Mouse (Mus musculus) liver, adult (tissue): ENCODE results near the gene Stard13.

Source experiments
- GATA4 ChIP-seq: IDR thresholded peaks from 2 replicates; pipeline ENCODE4 v1.6.1; 2014; ENCODE audit warnings: mild to moderate bottlenecking, low read length; ENCODE audit not compliant: insufficient replicate concordance

Gene Stard13

DNA sequence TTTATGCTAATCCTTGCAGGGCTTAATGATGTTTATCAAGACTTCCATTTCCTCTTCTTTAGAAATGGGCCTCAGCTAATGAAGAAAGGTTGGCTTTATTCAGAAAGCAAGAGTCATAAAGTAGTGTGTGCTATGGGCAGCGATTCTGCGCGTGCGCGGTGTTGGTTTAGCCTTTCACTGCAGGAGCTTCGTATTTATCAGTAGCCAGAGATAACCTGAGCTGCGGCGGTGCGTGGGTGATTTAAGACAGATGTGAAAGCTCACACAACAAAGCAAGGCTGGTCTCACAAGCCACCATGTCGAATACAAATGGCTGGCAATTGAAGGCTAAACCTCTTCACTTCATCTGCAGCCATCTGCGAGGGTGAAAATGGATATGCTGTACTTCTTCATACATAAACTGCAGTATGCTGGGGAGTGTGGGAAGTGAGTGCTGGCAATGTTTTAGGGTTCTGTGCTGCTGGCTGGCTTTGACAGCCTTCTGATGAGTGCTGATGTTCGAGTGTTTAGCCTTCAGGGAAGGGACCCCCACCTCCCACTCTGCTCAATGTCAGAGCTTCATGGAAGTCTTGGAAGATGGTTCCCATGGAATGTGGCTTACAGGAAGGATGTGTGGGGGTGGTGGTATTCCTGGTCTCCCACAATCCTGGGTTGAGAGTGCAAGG lies 177.2 kb downstream of the Stard13 start:
- no peak for TF ChIP-seq GATA4

GRCm38 (mm10) chr5:151055426-151056090 lies 178.1 kb downstream of the Stard13 start:
- TF ChIP-seq GATA4 = no peak

GRCm38 (mm10) chr5:151054743-151055114 lies 178.9 kb downstream of the Stard13 start:
- TF ChIP-seq GATA4 = no peak

DNA sequence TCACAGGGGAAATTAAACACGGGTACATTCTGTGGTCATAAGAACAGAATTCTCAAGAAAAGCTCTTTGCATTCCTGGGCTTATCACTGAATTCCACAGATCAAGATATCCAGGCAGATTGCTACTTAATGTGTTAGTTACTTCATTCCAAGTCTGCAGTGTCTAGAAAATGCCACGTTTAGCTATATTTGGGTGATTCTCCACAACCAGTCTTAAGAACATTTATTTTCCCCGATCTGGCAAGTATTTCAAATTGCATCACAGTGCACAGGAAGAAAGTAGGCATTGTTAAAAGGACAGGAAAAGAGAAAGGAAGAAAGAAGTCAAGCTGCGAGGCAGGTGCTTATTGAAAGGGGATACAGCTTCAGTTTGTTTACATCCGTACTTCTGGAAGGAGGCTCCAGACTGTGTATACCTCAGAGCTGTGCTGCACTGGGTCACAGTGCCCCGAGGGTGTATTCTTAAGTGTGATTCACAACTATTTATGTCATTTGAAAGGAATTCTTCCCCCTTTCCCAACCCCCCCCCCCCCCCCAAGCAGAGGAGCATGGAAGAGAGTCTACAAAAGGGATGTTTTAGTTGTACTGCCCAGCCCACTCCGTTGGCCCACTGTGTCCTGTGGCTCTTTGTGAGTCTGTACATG lies 179.4 kb downstream of the Stard13 start:
- TF ChIP-seq GATA4 = no peak

- TF ChIP-seq GATA4 = no peak
These were observed 180.4 kb downstream of the Stard13 start for GRCm38 (mm10) chr5:151053190-151053589.

DNA sequence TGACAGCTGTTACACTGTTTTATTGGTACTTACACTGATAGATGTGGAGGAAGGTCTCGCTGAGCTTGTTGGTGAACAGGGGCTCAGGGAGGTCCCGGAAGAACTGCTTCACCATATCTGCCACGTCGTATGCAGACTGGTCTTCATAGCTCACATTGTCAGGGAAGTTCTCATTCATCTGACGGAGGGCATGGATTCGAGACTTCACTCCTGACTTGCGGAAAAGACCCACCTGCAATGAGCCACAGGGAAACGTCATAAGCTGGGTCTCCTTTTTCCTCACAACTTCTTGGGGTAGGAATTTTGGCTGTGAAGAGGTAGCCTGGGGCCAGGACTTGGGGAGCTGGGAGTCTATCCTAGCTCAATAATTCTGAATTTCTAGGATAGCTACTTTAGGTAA lies 181.3 kb downstream of the Stard13 start:
- TF ChIP-seq GATA4 = no peak

- TF ChIP-seq GATA4 = no peak
These were observed 186.1 kb downstream of the Stard13 start for GRCm38 (mm10) chr5:151047488-151047887.

GRCm38 (mm10) chr5:151046917-151047316 lies 186.7 kb downstream of the Stard13 start:
- no peak for TF ChIP-seq GATA4

DNA sequence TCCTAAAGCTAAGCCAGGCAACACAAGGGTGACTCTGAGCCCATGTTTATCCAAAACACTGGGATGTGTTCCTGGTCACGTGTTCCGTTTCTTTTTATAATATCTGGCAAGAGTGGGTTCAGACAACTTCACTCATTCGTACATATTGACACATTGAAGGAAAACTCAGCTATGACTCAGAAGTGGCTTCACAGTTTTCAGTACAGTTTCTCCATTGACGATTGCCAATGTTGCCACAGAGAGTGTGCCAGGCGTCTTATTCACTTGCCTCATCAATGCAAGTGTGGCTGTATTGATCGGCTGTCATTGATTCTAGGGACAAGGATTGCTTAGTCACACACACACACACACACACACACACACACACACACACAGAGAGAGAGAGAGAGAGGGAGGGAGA lies 187.5 kb downstream of the Stard13 start:
- no peak for TF ChIP-seq GATA4

- no peak for TF ChIP-seq GATA4
These were observed 190.7 kb downstream of the Stard13 start for GRCm38 (mm10) chr5:151042911-151043310.

GRCm38 (mm10) chr5:151037871-151038270 lies 195.8 kb downstream of the Stard13 start:
- no peak for TF ChIP-seq GATA4

DNA sequence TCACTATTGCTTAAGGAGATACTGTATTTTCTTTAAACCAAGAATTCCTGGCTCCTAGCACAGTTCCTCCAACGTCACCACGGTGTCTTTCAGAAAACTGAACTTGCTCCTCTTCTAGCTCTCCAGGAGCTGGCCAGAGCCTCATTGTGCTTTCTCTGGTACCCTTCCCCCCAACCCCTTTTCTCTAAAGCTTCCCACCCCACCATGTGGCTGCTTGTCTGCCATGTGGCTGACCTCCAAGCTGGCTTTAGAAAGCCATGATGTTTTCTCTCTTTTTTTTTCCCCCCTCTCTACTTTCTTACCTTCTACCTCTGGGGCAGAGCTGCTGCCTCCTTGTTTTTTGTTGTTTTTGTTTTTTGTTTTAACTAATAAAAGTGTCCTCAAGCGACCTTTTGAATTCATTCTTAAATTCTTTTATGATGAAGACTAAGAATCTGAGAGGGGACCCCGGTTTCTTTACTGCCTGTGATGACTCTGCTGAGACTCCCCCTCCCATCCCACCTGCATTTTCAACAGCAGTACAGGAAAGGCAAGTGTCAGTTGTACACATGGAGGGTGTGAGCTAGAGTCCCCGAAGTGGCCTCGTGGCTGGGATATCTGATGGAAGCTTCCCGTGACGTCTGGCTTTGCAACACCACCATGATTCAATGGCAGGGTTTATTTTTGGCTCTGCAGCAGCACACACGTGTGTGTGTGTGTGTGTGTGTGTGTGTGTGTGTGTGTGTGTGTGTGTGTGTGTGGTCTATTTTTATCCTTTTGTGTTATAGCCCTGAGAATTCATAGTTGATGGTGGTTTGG lies 198.7 kb downstream of the Stard13 start:
- TF ChIP-seq GATA4 = no peak

DNA sequence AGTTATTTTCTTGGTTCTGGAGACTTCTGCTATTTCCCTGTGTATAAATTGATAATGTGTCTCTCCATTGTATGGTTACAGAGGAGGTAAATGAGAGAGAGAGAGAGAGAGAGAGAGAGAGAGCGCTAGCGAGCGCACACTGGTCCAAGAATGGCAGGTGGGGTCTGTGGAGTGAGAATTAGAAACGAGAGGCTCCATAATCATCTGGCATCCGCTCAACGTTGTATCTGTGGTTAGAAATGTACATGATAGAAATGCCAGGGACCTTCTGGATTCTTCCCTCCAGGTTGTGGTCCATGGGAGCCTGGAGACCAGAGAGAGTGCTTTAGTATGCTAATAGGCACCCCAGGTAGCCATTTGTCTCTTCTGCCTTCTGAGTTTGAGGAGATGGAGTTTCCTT lies 204.7 kb downstream of the Stard13 start:
- no peak for TF ChIP-seq GATA4

DNA sequence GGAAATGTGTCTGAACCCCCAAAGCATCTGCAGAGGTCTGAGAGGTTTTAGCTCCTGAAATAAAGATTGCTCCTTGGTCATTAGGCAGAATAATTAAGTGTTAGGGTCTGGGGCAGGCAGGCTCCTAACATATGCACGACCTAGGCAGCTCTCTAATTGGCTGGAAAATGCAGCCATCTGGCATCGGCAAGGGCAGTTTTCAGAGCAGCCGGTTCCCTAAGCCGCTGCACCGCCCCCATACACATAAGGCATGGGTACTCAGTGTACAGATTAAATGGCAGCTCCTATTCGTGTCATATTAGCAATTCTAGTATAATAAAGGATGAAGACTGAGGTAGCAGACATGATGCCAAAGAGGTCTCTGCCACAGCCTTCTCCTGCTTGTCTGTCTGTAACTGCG lies 206.5 kb downstream of the Stard13 start:
- no peak for TF ChIP-seq GATA4

DNA sequence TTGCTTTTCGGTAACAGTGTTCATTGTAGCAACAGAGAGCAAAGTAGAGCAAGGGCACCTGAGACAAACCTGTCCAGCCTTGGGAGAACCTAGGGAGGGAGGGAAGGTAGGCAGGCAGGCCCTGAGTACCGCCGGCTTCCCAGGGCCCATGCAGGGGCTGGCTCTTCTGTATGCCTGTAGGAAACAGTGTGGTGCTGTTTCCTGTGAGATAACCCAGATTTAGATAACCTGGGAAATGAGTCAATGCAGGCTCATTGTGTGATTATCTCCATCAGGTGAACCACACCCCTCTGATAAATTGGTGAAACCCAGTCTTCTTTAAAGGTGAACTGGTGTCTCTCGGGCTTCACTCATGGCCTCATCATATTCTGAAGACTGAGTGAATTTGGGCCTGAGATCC lies 207.6 kb downstream of the Stard13 start:
- TF ChIP-seq GATA4 = no peak

GRCm38 (mm10) chr5:151024483-151024882 lies 209.2 kb downstream of the Stard13 start:
- no peak for TF ChIP-seq GATA4
